Mouse (Mus musculus) urinary bladder, adult 2 months (tissue): ENCODE results near the gene Msx3. TPM values are rescaled to one million over a fixed set of nuclear protein-coding genes. Genes with fewer than 3 reads are reported as not detected.

ENCODE experiments used
- DNase-seq: peaks from one replicate; pipeline ENCODE4 v3.0.0; 2022; ENCODE audit warnings: low spot score
- polyA plus RNA-seq: library from polyadenylated mRNA; depleted of rRNA; stranded (reverse); fragments of >200 nt; gene quantifications from 2 replicates; pipeline ENCODE4 v1.2.3, GENCODE M21; 2012

The Msx3 gene
- polyA plus RNA-seq, 1 experiment = 0.03 TPM

DNA sequence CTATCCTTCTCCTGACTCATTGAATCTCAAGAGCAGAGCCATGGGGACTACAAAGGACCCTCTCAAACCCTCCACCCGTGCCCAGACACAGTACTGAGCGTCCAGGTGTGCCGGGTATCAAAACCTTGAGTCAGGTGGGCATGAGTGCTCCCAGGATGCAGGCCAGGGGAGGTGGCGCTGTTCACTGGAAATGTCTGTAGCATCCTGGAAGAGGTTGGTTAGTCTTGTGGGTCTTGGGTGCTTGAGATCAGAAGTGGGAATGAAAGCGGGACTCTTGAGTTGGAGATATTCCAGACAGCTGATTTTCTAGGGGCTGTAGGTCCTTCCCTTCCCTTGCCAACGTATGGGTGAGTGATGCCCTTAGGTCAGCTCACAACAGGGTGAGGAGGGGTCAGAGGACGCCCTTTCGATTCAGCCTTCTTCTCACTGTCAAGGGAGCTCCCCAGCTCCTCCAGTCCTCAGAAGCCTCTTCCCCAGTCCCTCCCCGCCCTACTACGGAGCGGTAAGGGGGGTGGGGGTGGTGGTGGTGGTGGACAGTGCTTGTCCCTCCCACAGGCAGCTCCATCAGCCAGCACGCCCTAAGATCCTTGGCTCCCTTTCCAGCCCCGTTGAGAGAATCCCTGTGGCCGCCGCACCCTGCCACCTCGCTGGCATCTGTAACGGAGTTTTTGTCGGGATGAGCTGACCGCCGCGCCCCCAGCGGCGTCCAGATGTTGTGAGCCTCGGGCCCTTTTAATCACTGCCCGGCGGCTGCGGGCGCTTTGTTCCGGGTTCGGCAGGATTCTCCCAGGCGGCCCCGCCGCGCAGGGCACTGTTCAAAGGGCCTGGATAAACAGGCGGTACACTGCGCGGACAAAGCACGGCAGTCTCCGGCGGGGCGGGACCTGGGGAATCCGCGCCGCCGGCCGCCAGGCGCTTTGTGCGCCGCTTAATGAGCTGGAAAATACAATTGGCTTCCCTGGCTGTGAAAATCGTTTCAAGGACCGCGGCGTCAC, 8.8 kb upstream of the Msx3 start:
- no peak for DNase-seq

DNA sequence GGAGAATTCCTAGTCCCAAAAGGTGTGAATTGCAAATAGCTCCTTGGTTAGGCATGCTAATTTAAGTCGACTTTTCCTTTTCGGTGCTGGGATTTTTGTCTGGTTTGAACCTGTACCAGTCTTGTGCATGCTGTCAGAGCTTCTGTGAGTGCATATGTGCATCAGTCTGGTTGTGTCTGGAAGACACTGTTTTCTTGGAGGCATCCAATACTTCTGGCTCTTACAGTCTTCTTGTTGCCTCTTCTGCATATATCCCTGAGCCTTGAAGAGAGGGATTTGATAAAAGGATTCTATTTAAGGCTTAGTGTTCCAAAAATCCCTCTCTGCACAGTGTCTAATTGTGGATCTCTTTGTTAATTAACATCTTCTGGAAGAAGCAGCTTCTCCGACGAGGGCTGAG, 5.2 kb upstream of the Msx3 start:
- no peak for DNase-seq

DNA sequence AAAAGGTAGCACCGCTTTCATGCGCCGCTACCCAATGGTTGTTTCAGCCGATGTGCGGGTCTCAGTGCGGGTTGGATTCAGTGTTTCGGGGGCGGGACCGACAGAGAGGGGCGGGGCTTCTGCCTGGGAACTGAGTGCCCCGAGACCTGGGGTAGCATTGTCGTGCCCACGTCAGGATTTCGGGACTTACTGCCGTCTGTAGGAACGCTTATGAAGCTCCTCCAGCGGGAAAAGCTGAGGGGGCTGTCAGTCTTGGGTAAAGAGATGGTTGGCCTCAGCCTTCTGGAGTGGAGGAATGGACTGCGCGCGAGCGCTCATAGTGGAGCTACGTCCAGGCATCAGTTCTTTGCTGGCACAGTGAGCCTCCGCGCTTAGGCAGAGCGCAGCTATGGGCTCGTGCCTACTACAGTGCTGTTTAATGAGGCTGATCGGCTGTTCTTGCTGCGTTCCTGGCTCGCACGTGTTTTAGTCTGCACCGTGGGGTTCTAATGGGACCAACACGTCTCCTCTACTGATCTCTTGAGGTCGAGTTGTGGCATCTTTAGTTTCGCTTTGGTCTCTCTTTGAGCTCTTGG, 313 bp upstream of the Msx3 start:
- no peak for DNase-seq

DNA sequence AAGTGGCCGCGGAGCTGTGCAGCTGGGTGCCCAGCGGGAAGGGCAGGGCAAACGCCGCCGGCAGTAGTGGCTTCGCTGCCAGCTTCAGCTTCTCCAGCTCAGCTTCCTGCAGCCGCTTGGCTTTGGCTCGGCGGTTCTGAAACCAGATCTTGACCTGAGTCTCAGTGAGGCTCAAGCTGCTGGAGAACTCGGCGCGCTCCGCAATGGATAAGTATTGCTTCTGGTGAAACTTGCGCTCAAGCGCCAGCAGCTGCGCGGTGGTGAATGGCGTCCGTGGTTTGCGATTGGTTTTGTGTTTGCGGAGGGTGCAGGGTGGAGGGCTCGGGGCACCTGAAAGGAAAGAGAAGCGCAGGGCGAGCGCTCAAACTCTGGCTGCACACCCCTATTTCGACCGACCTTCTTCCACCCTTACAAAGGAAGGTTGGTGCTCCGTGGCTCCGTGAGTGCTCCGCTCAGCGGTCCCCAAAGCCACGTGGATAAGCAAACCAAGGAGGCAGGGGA, 1.0 kb downstream of the Msx3 start:
- DNase-seq = no peak

DNA sequence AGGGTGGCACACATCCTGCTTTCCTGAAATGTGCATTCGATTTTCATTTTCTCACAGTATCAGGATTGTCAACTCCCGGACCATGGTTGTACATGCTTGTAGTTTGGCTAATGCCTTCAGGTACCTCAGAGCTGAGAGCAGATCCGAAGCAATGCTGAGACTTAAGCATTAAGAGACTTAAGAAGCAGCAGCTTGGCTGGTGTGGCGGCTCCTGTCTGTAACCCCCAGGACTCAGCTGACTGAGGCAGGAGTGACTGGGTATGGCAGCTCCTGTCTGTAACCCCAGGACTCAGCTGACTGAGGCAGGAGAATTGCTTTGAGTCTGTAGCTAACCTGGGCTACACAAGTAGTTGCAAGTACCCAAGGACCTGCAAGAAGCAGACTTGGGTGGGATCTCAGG, 3.3 kb downstream of the Msx3 start:
- no peak for DNase-seq

DNA sequence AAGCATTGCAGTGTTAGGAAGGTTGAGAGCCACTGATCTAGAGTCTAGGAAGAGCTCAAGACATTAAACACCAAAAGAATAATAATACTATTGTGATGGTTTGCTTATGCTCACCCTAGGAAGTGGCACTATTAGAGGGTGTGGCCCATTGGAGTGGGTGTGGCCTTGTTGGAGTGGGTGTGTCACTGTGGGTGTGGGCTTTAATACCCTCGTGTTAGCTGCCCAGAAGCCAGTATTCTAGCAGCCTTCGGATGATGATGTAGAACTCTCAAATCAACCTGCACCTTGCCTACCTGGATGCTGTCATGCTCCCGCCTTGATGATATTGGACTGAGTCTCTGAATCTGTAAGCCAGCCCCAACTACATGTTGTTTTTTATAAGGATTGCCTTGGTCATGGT, 6.2 kb downstream of the Msx3 start:
- no peak for DNase-seq

DNA sequence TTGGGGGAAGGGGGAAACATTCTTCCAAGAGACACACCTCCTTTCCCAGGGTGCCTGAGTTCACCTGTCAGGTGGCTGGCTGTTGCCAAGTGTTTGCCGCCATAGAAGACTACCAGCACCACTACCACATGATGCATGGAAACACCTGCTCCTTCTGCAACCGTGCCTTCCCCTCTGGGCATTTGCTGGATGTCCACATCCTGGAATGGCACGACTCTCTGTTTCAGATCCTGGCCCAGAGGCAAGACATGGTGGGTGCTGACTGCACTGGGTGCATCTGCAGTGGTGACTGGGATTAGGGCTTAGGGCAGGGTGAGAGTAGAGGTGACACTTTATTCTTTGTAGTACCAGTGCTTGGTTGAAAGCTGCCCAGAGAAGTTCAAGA, 11.7 kb downstream of the Msx3 start:
- no peak for DNase-seq

DNA sequence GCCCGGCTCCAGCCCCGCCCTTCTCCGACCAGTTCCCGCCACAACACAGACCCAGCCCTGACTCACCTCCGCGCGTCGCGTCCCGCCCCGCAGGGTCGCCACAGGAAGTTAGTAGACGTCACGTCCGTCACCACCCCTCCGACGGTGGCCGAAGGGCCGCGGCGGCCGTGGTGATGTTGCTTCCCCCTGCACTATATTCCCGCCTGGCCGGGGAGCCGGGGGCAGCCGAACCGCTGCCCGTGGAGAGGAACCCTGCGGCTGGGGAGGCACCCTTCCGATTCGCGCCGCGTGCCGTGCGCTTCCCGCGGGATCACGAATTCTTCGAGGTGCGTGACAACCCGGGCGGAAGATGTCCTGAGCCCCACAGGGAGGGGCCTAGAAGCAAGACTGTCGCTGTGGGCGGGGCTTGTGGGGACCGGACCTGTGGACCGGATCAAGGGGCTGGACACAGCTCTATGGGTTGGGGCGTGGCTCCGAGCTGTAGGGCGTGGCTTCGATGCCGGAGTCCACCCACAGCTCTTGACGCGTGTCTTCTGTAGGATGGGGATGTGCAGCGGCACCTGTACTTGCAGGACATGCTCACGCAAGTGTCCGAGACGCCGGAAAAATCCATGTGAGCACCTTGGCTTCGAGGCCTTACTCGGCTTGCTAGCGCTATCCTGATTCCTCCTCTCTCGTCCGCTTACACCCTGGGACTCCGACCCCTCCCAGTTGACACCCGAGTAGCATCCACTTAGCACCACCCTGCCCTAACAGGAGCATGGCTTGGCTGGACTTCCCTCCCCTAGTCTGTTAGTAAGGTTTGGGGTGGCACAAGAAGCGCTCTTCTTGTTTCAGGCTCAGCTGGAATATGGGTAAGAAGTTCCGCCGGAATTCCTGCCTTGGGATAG, 12.4 kb downstream of the Msx3 start, which contains the start of the genes Zfp511 and Tubgcp2:
Gene Zfp511 (plus strand): TSS at position 111 of the 890 bp plus-strand sequence.
Gene Tubgcp2 (minus strand): TSS at position 389 of the 890 bp plus-strand sequence.
- peak; percentile 90 for DNase-seq

DNA sequence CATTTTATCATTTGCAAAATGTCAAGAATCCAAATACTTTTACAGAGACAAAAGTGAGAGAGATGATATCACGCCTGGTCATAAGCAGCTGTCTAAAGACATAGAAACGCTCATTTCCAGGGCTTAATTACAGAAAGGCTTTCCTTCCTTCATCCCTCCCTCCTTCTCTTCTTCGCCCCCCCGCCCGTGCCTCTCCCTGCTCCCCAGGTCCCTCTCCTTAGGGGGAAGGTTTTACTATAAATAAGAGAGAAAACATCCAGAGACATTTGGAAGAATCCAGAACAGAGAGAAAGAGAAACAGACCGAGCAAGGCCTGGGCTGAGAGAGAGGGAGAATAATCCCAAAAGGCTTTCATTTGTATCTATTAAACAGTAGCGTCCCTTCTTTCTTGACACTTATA, 13.4 kb downstream of the Msx3 start:
- DNase-seq = no peak

DNA sequence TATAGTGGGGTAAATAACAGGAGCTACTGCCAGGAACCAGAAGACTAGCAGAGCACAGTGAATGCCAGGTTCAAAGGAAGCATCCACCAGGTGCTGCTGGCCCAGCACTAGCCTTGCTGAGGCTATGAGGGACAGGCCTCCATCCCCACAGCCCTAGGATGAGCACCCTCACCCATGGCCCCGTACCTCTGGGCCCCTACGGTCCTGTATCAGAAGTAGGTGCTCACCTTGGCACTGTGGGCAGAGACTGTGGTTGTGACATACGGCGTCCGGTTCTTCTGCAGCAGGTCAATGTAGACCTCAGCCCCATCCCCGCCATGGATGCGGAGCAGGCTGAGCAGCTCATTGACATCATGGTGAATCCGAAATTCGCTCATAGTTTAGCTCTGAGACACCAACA, 15.5 kb downstream of the Msx3 start:
- no peak for DNase-seq

DNA sequence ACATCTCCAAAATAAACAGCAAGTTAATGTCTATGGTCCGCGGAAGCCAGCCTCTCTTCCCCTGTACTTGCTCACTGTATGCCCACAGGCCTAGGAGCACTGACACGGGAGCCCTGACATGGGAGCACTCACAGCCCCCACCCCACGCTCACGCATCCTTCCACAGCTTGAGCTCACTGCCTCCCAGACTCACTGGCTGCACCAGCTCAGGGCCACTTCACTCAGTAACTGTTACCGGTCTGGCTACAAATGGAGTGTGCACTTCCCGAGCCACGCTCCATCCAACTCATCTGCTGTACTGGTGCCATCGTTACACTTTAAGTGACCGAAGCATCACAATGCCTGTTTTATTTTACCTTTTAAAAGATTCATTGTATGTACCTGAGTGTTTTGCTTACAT, 16.5 kb downstream of the Msx3 start:
- DNase-seq = no peak

DNA sequence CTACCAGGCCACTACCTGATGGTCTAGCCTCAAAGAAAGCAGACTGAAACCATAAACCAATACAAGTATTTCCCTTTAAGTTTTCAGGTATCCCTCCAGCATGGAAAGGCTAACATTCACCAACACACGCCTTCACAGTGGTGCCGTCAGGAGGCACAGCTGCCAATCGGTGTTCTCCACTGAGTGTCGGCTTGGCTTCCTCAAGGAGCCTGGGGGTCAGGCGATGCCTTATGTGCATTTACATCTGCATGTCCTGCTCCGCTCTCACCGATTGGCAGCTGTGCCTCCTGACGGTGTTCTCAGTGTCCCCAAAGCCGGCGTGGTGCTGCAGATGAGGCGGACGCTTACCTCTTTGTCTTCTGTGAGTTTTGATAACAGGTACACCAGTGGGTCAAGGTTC, 17.1 kb downstream of the Msx3 start:
- DNase-seq = no peak

DNA sequence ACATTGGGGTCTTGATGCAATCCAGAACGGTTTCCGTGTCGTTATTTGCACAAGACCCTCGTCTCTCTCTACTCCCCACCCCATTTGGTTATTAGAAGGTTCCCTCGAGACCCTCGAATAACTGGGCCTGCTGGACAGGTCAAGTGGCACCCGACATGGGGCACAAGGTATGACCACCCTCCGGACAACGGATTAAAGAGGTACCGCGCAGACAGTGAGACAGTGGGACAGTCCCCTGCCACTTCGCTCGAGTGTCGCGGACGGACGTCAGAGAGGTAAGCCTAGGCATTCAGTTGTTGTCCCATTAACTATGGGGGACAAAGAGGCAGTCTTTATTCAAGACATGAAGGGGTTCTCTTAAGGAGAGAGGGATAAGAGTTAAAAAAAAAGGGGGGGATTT, 37.6 kb downstream of the Msx3 start:
- DNase-seq = no peak

DNA sequence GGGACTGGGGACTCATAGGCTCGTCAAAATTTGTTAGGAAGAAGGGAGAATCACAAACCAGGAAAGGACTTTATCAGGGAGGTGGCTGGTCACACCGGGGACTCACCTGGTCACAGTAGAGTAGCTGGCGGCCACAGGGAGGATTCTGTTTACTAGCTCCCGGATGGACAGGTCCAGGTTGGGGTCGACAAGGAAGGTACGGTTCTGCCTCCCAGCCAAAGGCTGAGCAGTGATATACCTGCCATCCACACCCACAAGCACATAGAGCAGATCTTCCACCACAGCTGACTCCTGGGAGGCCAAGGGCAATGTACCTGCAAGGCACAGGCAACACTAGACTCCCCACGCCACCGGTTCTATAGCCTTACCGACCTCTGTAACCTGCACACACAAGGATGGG, 41.1 kb downstream of the Msx3 start:
- no peak for DNase-seq

DNA sequence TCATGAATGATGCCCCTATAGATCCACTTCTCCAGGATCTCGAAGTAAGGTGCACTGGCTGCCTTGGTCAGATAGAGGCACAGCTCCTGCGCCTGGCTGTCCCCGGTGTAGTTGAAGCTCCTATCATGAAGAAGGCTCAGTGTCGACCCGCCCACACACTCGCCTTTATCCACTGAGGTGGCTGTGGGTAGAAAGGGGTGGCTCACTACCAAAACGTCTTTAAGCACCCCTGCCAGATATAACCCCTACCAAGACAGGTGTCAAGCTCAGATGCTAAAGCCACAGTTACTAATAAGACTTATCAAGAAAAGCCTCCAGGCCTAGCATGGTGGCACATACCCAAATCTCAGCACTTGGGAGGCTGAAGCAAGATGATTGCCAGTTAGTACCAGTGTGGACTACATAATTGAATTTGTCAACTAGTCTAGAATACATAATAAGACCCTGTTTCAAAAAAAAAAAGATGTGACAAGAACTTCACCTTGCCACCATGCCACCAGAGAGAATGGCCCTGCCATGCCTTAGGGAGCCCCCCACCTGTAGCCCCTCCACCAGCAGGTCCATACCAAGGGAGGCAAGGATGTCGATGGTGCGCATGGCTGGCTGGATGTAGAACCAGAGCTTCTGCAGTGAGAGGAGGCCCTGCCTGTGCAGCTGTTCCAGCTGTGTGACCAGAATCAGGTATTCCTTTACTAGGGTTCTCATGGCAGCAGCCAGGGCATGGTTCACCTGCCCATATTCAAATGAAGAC, 41.9 kb downstream of the Msx3 start:
- DNase-seq = no peak

DNA sequence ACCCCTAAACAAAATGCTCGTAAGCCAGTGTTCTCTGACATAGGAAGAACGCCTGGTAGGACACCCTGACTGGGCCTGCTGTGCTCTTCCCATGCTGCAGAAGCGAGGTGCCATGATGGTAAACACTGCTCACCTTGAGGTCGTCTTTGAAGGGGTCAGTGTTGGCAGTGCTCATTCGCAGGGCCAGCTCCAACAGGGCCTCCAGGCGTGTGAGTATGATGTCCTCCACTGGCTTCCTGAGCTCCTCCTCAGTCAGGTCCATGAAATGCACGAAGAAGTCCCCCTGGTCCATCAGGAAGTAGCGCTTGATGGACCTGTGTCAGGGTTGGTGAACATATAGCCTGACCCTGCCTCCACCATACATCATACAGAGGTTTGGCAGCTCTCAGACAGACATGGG, 44.2 kb downstream of the Msx3 start:
- no peak for DNase-seq

DNA sequence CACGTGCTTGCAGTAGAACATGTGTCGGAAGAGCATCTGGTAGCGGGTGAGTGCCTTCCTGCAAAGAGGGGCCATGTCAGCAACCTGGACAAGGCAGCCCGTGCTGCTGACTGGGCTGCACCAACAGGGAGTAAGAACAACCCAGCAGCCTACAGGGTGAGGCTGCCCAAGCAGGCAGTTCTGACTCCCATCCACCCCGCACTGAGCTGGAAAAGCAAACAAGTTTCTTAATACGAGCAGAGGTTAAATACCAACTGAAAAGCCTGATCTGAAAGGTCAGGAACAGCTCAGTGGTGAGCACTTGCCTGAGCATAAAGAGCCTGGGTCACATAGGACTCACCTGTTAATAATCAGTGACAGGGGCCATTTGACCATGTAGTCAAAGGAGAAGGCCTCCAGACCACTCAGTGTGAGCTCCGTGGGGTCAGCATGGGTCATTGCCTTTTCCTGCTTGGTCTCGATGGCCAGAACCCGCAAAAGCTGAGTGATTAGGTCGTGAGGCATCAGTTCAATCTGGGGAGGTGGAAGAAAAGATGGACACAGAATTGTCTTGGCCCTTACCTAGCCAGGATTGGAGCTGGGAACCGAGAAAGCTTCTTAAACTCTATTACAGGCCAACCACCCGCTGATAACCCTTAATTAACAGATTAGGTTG, 47.7 kb downstream of the Msx3 start:
- DNase-seq = peak; percentile 27

DNA sequence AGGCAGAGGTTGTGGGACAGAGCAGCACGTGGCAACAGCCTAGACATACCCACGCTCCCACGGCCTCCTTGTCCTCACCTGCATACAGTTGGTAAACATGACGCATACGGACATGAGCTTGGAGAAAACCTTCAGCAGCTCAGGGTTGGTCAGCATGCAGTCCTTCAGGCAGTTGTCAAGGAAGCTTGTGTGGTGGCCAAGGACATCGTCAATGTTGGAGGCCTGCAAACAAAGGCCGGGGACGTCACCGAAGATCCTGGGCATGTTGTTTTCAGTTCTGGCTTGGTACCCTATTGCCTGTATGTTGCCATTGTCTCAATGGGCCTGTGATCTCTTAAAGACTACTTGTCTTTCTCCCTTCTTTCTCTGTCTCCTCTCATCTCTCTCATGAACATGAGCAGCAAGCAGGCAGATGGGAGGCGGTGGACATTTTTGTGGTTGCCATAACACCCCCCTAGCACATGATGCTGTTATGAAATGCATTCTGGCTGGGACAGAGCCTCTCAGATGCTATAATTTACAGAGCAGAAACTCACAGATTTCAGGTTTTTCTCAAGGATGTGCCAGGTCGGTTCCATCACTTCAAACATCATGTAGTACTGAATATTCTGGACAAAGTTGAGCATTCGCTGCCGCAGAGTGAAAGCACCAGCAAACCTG, 50.1 kb downstream of the Msx3 start:
- peak; percentile 15 for DNase-seq
